Mouse (Mus musculus) hindbrain, embryonic 14.5 days (tissue): ENCODE results near the gene Nsun6. TPM values are rescaled to one million over a fixed set of nuclear protein-coding genes. Genes with fewer than 3 reads are reported as not detected.

Experiments used
- ATAC-seq: fragments of 200-750 bp; cut with Nextera tagmentation; 2 replicates; pipeline ENCODE4 v1.8.0; 2017; ENCODE audit warnings: moderate number of reproducible peaks, mild to moderate bottlenecking, moderate TSS enrichment, moderate library complexity; ENCODE audit not compliant: low FRiP score
- DNase-seq: peaks from one replicate; pipeline ENCODE4 v3.0.0-alpha.2; 2015; ENCODE audit warnings: low spot score
- H3K27ac ChIP-seq: fragments of 300-500 bp; sonication (generic); 2 replicates; pipeline ENCODE4 v1.5.1; 2014; ENCODE audit warnings: mild to moderate bottlenecking, moderate library complexity
- H3K27me3 ChIP-seq: fragments of 300-500 bp; sonication (generic); 2 replicates; pipeline ENCODE4 v1.6.1; 2014; ENCODE audit warnings: mild to moderate bottlenecking, low read length, mixed read lengths; ENCODE audit not compliant: control insufficient read depth, insufficient read depth
- H3K36me3 ChIP-seq: fragments of 300-500 bp; sonication (generic); replicated peaks from 2 replicates; pipeline ENCODE4 v1.6.1; 2014; ENCODE audit not compliant: control insufficient read depth, insufficient read depth
- H3K4me1 ChIP-seq: fragments of 300-500 bp; sonication (generic); replicated peaks from 2 replicates; pipeline ENCODE4 v1.6.1; 2014; ENCODE audit warnings: antibody characterized with exemption, low read length, mixed read lengths; ENCODE audit not compliant: control insufficient read depth, insufficient read depth
- H3K4me2 ChIP-seq: fragments of 300-500 bp; sonication (generic); replicated peaks from 2 replicates; pipeline ENCODE4 v1.6.1; 2014; ENCODE audit warnings: mild to moderate bottlenecking, moderate library complexity
- H3K4me3 ChIP-seq: fragments of 300-500 bp; sonication (generic); replicated peaks from 2 replicates; pipeline ENCODE4 v1.5.1; 2014; ENCODE audit warnings: mild to moderate bottlenecking, low read length
- H3K9ac ChIP-seq: fragments of 300-500 bp; sonication (generic); 2 replicates; pipeline ENCODE4 v1.6.1; 2014
- H3K9me3 ChIP-seq: fragments of 300-500 bp; sonication (generic); 2 replicates; pipeline ENCODE4 v1.6.1; 2016; ENCODE audit warnings: low read length; ENCODE audit not compliant: control insufficient read depth
- WGBS: fragments of 180-500 bp; shearing (Covaris S2); extraction: QIAGEN DNeasy Blood & Tissue Kit; methylation state at CpG from one replicate; pipeline ENCODE4 v1.1.7; 2014; 5-methylcytosine and 5-hydroxymethylcytosine counted together
- polyA plus RNA-seq: library from polyadenylated mRNA; unstranded; fragments of >200 nt; fragmentation: Nextera tagmentation; extraction: Ambion mirVana; gene quantifications from 2 replicates; pipeline ENCODE4 v1.2.1, GENCODE M21; 2014

Nsun6 gene
- polyA plus RNA-seq, 1 experiment from 2014 or later = 17.5 TPM

DNA sequence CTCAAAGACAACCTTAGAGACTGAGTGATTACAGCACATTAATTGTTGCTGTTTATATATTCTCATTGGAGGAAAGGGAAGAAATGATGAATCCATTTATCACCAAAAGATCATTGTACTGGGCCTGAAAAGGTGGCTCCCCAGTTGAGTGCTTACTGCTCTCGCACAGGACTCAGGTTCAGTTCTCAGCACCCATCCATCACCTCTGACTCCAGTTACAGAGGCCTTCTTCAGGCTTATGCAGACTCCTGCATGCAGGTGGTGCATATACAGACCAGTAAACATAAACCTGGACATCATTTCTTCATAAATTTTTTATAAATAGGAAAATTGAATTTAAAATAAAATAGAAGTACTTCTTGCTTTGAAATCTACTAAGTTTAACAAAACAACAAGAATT lies 46.8 kb downstream of the Nsun6 start:
- 96% methylated on average over 1 of the region's 1 CpGs for WGBS

DNA sequence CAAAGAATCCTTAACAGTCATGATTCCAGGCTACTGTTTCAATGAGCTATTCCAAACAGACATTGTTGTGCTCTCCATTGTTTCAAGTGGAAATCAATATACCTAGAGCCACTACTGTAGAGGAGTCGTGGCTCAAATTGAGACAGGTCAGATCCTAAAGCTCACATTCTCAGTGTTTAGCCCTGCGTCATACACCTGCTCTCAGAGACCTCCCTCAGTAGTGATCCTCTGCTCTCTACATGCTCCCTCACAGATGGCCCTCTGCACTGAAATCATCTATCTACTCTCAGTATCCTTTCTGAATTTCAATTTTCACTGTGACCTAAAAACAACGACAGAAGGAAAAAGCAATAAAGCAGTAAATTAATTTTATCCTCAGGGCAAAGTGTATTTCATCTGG lies 47.3 kb downstream of the Nsun6 start:
- Histone ChIP-seq H3K4me2 (no peak overlapping the region), H3K9me3 (peaks cover 5% of the 10 kb centered on the region; the same call in 1 of the 2 replicates), H3K4me1 (no peaks in the 10 kb centered on the region), H3K9ac (no peak overlapping the region), H3K36me3 (peaks cover 9% of the 10 kb centered on the region; the same call in 1 of the 2 replicates), H3K27ac (no peak overlapping the region), H3K27me3 (no peaks in the 10 kb centered on the region), H3K4me3 (no peak overlapping the region)
- DNase-seq (no peak), ATAC-seq (no peak)
- WGBS = 67% methylated on average over 3 of the region's 3 CpGs

More for the DNA sequence above, 46.8 kb downstream of the Nsun6 start:
- Histone ChIP-seq H3K4me2 (no peak overlapping the region), H3K36me3 (peaks cover 9% of the 10 kb centered on the region; the same call in 1 of the 2 replicates), H3K4me1 (no peaks in the 10 kb centered on the region), H3K4me3 (no peak overlapping the region), H3K27ac (no peak overlapping the region), H3K9me3 (peaks cover 5% of the 10 kb centered on the region; the same call in 1 of the 2 replicates), H3K27me3 (no peaks in the 10 kb centered on the region), H3K9ac (no peak overlapping the region)
- no peak for DNase-seq
- ATAC-seq = no peak

DNA sequence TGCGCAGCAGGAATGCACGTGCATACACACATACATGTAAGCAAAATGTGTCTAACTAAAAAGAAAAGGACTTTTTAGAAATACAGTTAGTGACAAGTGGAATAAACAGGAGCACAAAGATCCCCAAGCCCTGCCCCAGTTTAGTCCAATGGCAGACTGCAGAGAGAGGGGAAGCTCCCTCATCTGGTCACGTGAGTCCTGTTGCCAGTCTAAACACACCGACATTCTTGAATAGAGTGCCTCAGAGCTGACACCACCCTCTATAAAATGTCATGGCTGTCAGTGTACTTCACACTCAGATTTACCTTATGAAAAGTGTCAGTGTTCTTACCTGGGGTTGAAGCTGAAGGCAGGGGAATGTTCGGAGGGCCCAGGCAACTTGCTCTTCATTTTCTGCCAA lies 57.0 kb downstream of the Nsun6 start:
- H3K36me3 ChIP-seq = 0 out of 2 replicates have a peak, but pooled peaks cover 9% of the 10 kb centered on the region
- no peaks in the 10 kb centered on the region for H3K4me1 ChIP-seq
- H3K27me3 ChIP-seq = no peaks in the 10 kb centered on the region
- ATAC-seq = no peak
- no peak overlapping the region for H3K4me2 ChIP-seq
- no peaks in the 10 kb centered on the region for H3K9me3 ChIP-seq
- H3K9ac ChIP-seq = no peak overlapping the region
- H3K27ac ChIP-seq = no peak overlapping the region
- 89% methylated on average over 5 of the region's 5 CpGs for WGBS
- DNase-seq = no peak
- H3K4me3 ChIP-seq = no peak overlapping the region

DNA sequence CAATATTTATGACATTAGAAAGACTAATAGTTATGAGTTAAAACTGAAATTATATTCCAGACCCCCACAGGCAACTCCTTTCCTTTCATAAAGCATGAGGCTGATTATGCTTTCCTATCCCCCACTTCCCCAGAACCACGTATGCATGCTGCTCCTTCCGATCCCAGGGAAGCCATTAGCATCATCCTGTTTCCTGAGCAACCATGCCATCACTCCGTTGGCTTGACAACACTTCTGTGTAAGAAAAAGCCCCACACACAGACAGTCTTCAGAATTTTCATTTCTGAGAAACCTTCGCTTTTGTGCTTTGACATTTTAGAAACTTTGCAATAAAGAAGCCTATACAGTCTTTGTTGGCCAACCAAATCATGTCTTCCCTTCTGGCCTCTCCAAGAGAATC lies 58.8 kb downstream of the Nsun6 start:
- Histone ChIP-seq H3K9me3 (no peaks in the 10 kb centered on the region), H3K36me3 (peaks cover 14% of the 10 kb centered on the region), H3K4me3 (no peak overlapping the region), H3K4me2 (no peak overlapping the region), H3K9ac (no peak overlapping the region), H3K27ac (no peak overlapping the region), H3K4me1 (no peaks in the 10 kb centered on the region), H3K27me3 (no peaks in the 10 kb centered on the region)
- ATAC-seq (no peak), DNase-seq (no peak)
- WGBS = 59% methylated on average over 4 of the region's 4 CpGs

DNA sequence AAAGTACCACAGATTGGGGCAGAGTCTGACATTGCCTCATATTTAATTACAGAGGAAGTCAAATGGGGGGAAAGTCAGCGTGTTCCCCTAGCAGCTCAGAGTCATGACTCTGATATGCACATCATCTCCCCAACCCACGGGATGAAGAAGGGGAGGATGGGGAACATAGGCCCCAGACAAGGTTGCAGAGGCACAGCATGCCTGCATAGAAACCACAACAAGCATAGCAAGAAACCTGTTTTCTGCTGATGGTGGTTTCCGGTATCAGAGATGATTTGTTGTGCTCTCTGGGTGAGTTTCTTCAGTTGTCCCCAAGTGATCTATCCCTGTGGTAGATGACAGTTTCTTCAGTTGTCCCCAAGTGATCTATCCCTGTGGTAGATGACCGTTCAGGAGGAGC lies 62.3 kb downstream of the Nsun6 start:
- H3K27ac ChIP-seq = no peak overlapping the region
- no peaks in the 10 kb centered on the region for H3K4me1 ChIP-seq
- peaks cover 9% of the 10 kb centered on the region for H3K36me3 ChIP-seq
- no peak overlapping the region for H3K4me2 ChIP-seq
- no peak overlapping the region for H3K4me3 ChIP-seq
- ATAC-seq = no peak
- H3K9ac ChIP-seq = no peak overlapping the region
- 93% methylated on average over 4 of the region's 4 CpGs for WGBS
- no peaks in the 10 kb centered on the region for H3K27me3 ChIP-seq
- DNase-seq = no peak
- H3K9me3 ChIP-seq = no peaks in the 10 kb centered on the region

DNA sequence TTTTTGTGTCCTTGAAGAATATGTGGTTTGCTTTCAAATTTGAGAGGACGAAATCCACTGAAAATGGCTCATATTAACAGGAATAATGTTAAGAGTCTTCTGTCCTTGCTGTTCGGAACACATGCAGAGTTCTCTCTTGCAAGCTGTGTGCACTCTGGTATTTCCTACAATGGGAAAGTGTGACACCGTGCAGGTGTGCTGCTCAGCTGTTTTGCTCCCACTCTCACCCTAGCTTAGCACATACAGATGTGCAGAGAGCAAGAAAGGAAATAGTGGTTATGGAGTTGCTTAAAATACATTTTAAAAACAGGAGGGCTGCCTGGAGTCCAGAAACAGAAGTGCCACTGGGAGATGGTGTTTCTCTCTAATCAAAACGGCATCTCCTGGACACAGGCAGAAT lies 65.5 kb downstream of the Nsun6 start:
- WGBS = 89% methylated on average over 4 of the region's 4 CpGs
- H3K9ac ChIP-seq = no peak overlapping the region
- H3K27me3 ChIP-seq = no peaks in the 10 kb centered on the region
- DNase-seq (no peak), ATAC-seq (no peak)
- H3K4me3 ChIP-seq = no peak overlapping the region
- H3K4me2 ChIP-seq = no peak overlapping the region
- H3K36me3 ChIP-seq = peaks cover 16% of the 10 kb centered on the region
- no peaks in the 10 kb centered on the region for H3K4me1 ChIP-seq
- H3K27ac ChIP-seq = no peak overlapping the region
- no peaks in the 10 kb centered on the region for H3K9me3 ChIP-seq

DNA sequence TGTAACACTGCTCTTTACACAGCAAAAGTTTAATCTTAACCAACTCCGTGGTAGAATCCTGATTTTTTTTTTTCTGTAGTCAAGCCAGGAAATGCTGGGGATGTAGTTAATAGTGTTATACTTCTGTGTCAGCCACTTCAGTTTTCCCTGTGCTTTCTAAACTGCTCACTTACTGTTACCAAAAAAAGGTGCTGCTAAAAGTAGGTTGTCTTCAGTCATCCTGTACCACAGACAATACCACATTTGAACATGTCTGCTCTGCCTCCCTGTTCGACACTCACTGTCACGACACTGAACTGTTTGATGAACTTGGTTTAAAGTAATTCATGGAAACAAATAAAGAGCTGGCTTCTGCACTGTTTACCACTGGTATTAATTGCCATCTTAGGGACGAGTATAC lies 66.4 kb downstream of the Nsun6 start:
- DNase-seq (no peak), ATAC-seq (no peak)
- H3K9ac ChIP-seq = no peak overlapping the region
- H3K4me3 ChIP-seq = no peak overlapping the region
- no peaks in the 10 kb centered on the region for H3K4me1 ChIP-seq
- no peak overlapping the region for H3K4me2 ChIP-seq
- H3K27ac ChIP-seq = no peak overlapping the region
- H3K27me3 ChIP-seq = no peaks in the 10 kb centered on the region
- 94% methylated on average over 4 of the region's 4 CpGs for WGBS
- peaks cover 16% of the 10 kb centered on the region for H3K36me3 ChIP-seq
- H3K9me3 ChIP-seq = no peaks in the 10 kb centered on the region

DNA sequence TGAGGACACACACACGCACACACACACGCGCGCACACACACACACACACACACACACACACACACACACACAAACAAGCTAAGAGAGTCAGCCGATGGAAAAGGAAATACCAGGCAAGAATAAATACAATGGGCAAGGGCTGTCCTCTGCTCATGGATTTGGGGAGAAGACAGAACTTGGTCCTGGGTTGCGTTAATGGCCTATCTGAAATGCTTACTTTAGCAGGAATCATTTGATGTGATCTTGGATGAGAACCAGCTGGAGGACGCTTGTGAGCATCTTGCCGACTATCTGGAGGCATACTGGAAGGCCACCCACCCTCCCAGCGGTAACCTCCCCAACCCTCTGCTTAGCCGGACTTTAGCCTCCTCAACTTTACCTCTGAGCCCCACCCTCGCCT lies 70.8 kb downstream of the Nsun6 start:
- WGBS = 89% methylated on average over 11 of the region's 11 CpGs
- Histone ChIP-seq H3K4me3 (no peak overlapping the region), H3K4me1 (no peaks in the 10 kb centered on the region), H3K9ac (no peak overlapping the region), H3K27ac (no peak overlapping the region), H3K27me3 (no peaks in the 10 kb centered on the region), H3K4me2 (no peak overlapping the region), H3K36me3 (peaks cover 16% of the 10 kb centered on the region), H3K9me3 (no peaks in the 10 kb centered on the region)
- DNase-seq (no peak), ATAC-seq (no peak)

DNA sequence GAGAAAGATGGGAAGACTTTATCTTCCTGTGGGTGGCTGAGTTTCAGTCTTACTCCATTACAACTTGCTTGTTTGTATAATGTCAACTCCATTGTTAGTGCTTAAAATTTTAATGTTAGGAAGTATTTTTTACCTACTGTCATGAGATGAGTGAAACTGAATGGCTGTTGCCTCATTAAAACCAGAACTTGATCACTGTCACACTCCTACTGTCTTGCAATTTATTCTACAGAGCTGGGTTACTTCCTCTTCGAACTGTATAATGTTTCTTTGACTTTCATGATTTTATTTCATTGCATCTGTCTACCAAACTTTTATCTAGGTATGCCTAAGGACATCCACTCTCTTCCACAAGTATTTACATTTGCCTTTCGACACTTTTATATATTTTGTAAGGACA lies 93.4 kb downstream of the Nsun6 start:
- Histone ChIP-seq H3K27ac (no peak overlapping the region), H3K9ac (no peak overlapping the region), H3K4me1 (no peaks in the 10 kb centered on the region), H3K27me3 (no peaks in the 10 kb centered on the region), H3K36me3 (no peaks in the 10 kb centered on the region), H3K4me3 (no peak overlapping the region), H3K4me2 (no peak overlapping the region), H3K9me3 (no peaks in the 10 kb centered on the region)
- no peak for ATAC-seq
- WGBS = 90% methylated on average over 2 of the region's 2 CpGs
- DNase-seq = no peak

DNA sequence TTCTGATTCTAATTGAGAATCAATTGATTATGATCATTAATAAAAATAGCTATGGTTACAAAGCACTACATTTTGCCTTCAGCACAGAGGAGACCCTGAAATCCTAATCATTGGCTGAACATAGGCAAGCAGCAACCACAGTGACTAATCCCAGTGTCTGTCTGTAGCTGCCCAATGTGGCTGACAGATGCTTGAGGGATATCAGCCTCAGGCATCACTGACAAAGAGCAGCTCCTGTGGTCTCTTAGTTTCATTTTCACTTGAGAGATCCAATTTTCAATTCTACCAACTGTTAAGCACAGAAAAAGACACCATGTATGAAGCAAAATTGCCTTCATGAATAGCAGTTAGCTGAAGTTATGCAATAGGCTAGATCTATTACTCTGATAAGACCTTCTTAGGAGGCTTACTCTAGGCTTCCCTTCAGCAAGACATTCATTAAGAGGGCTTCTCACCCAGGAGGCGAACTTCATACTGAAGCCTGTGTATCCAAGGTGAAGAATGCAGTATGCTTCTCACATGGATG lies 93.8 kb downstream of the Nsun6 start:
- Histone ChIP-seq H3K36me3 (no peaks in the 10 kb centered on the region), H3K27me3 (no peaks in the 10 kb centered on the region), H3K9ac (no peak overlapping the region), H3K27ac (no peak overlapping the region), H3K4me3 (no peak overlapping the region), H3K4me1 (no peaks in the 10 kb centered on the region), H3K4me2 (no peak overlapping the region), H3K9me3 (no peaks in the 10 kb centered on the region)
- WGBS = 83% methylated on average over 1 of the region's 1 CpGs
- no peak for ATAC-seq
- no peak for DNase-seq
